7 mouse cellular contexts compared by ENCODE assay signal in genomic region chr3:158375885-158376284, GRCm38 (mm10).
A peak's percentile ranks its signal among the peaks of the same experiment; 100 is the strongest.
DNase-seq lines count a peak whose midpoint lies in the region; ATAC-seq and TF ChIP-seq lines count a peak whose summit lies in the region.

No protein-coding gene starts in this region.

- no peak overlapping the region for H3K4me3 ChIP-seq in G1E (ENCODE audit: low read depth, low read length)

- ATAC-seq in G1E (ENCODE audit: extremely low read depth, insufficient number of reproducible peaks, low FRiP score, poor library complexity, severe bottlenecking) = peak; percentile 49; the same call in 1 of the 2 replicates

- no peaks in the 10 kb centered on the region for H3K4me1 ChIP-seq in G1E (ENCODE audit: insufficient read depth, low read depth, low read length)

- TF ChIP-seq CTCF in G1E (IDR thresholded peaks at IDR 0.05; ENCODE audit: low read depth, low read length) = no peak

- no peaks in the 10 kb centered on the region for H3K9me3 ChIP-seq in G1E (replicated peaks)

- no peaks in the 10 kb centered on the region for H3K36me3 ChIP-seq in G1E (replicated peaks)

- peak; percentile 27 to 54 for DNase-seq in layer of hippocampus, postnatal 10 days (ENCODE audit: low spot score in 2 of 2)
- DNase-seq in layer of hippocampus, adult 8-10 months (ENCODE audit: low spot score in 2 of 2) = no peak
- peak; percentile 1 for DNase-seq in G1E (ENCODE audit: low spot score)
- DNase-seq in adrenal gland, postnatal 36 days = peak; percentile 22 to 25
- DNase-seq in forelimb bud, embryonic 11.5 days (ENCODE audit: low read depth, low spot score) = peak; percentile 21
- peak; percentile 11 for DNase-seq in retina, postnatal 7 days (ENCODE audit: low read depth, low spot score)
- DNase-seq in urinary bladder, postnatal 4 days (ENCODE audit: low spot score in 2 of 2) = no peak

- no peaks in the 10 kb centered on the region for H3K27me3 ChIP-seq in G1E (ENCODE audit: insufficient read depth, low read length)

Comparison
In these comparisons a context has a peak if more than half of its experiments do, and no peak if none do; other contexts are left out.
1. DNase-seq: peak in layer of hippocampus, postnatal 10 days (2 of 2), G1E (single experiment), adrenal gland, postnatal 36 days (2 of 2), forelimb bud, embryonic 11.5 days (single experiment) and retina, postnatal 7 days (single experiment); none in layer of hippocampus, adult 8-10 months (0 of 2) and urinary bladder, postnatal 4 days (0 of 2).